Mouse (Mus musculus): Measurements from ENCODE around the gene Efna1. TPM values are rescaled to one million over a fixed set of nuclear protein-coding genes. Genes with fewer than 3 reads are reported as not detected.
A peak's percentile ranks its signal among the peaks of the same experiment; 100 is the strongest.

The Efna1 gene
- total and polyA plus RNA-seq, 3 experiments, result not detected

DNA sequence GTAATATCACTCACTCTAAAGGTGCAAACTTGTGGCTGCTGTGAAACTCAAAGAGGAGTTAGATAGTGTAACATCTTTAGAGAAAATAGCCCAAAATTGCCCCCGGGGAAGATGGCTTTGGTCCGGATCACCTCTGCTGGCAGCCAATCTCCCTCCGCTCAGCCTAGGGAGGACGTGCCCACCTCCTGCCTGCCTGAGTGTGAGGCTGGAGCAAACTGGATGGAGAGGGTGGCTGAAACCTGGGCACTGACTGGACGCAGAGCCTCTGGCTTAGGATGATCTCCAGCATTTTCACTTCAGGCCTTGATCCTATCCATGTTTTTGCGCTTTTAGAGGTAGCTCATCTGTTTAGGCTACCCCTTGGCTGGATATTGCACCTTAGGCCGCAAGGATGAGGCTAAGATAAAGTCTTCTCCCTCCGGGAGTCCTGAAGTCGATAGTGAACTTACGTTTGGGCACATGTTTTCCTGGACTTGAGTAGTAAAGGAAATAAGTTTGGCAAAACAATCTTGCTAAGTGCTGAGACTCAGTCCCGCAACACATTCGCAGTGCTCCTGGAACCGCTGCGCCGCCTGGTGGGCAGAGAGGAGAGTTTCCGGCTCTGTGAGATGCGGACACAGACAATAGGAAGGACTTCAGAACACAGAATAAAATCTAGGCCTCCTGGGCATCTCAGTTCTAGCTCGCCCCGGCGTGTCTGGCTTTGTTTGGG lies 793 bp upstream of the Efna1 start:
- TF ChIP-seq HCFC1 (IDR thresholded peaks at IDR 0.05; ENCODE audit: low read depth, low read length) (0 out of 2 replicates have a peak, but pooled peaks have one; percentile 52), ZNF384 (IDR thresholded peaks at IDR 0.05; ENCODE audit: low read depth, low read length) (peak; percentile 28; the same call in 1 of the 2 replicates), RAD21 (IDR thresholded peaks at IDR 0.05; ENCODE audit: low read depth, low read length) (peak; percentile 92), MAZ (IDR thresholded peaks at IDR 0.05; ENCODE audit: low read depth, low read length) (peak; percentile 71; the same call in 1 of the 2 replicates), GABPA (IDR thresholded peaks at IDR 0.05; ENCODE audit: low read depth, low read length) (no peak; the same call in 1 of the 2 replicates), CTCF (IDR thresholded peaks at IDR 0.05 in 2 of 3, conservative IDR thresholded peaks at IDR 0.05 in 1 of 3; ENCODE audit: control insufficient read depth in 1 of 3, insufficient read depth in 1 of 3, low read depth in 2 of 3, low read length in 3 of 3, poor library complexity in 1 of 3, severe bottlenecking in 1 of 3) (peak; percentile 99), ELF1 (IDR thresholded peaks at IDR 0.05; ENCODE audit: low read depth, low read length) (peak; percentile 67), SIN3A (IDR thresholded peaks at IDR 0.05; ENCODE audit: low read length) (peak; percentile 68), TAL1 (IDR thresholded peaks at IDR 0.05; ENCODE audit: low read length) (no peak), USF1 (IDR thresholded peaks at IDR 0.05; ENCODE audit: low read depth, low read length) (0 out of 2 replicates have a peak, but pooled peaks have one; percentile 11), MXI1 (IDR thresholded peaks at IDR 0.05; ENCODE audit: low read depth, low read length) (peak; percentile 63), POLR2A (IDR thresholded peaks at IDR 0.05; ENCODE audit: control insufficient read depth in 1 of 2, insufficient read depth in 1 of 2, low read depth in 1 of 2, low read length in 2 of 2, poor library complexity in 1 of 2) (no peak), MEF2A (IDR thresholded peaks at IDR 0.05; ENCODE audit: extremely low read depth, insufficient replicate concordance, low read depth, low read length, poor library complexity, severe bottlenecking) (no peak), JUND (IDR thresholded peaks at IDR 0.05; ENCODE audit: low read depth, low read length) (0 out of 2 replicates have a peak, but pooled peaks have one; percentile 58), SMC3 (IDR thresholded peaks at IDR 0.05; ENCODE audit: low read depth, low read length) (peak; percentile 99), ZC3H11A (IDR thresholded peaks at IDR 0.05; ENCODE audit: low read depth, low read length) (peak; percentile 91), BHLHE40 (IDR thresholded peaks at IDR 0.05; ENCODE audit: borderline replicate concordance, low read depth, low read length) (peak; percentile 45; the same call in 1 of the 2 replicates), TBP (IDR thresholded peaks at IDR 0.05; ENCODE audit: low read depth, low read length) (no peak), MYC (IDR thresholded peaks at IDR 0.05; ENCODE audit: low read depth, low read length) (0 out of 2 replicates have a peak, but pooled peaks have one; percentile 40)
- no peak overlapping the region for H3K9ac ChIP-seq (ENCODE audit: control insufficient read depth, low read depth, low read length, poor library complexity, severe bottlenecking)
- H3K4me3 ChIP-seq (ENCODE audit: control insufficient read depth in 1 of 2, insufficient read depth in 1 of 2, low read depth in 2 of 2, low read length in 2 of 2), result no peak overlapping the region
- DNase-seq (ENCODE audit: low read depth, low spot score), result peak; percentile 87
- no peaks in the 10 kb centered on the region for H3K79me2 ChIP-seq (ENCODE audit: control insufficient read depth, insufficient read depth, low read length, poor library complexity)
- H3K36me3 ChIP-seq (ENCODE audit: control insufficient read depth in 1 of 2, insufficient read depth in 2 of 2, low read length in 2 of 2), result no peaks in the 10 kb centered on the region
- H3K27ac ChIP-seq (ENCODE audit: control insufficient read depth, low read depth, low read length), result no peak overlapping the region
- H3K9me3 ChIP-seq (replicated peaks; ENCODE audit: insufficient read depth, low read length), result no peaks in the 10 kb centered on the region
- H3K4me1 ChIP-seq (ENCODE audit: control insufficient read depth in 1 of 2, insufficient read depth in 2 of 2, low read length in 2 of 2), result 0 out of 4 replicates have a peak, but pooled peaks cover 0 to 6% of the 10 kb centered on the region in 2 experiments
- peaks cover 31 to 39% of the 10 kb centered on the region in 2 experiments for H3K27me3 ChIP-seq (ENCODE audit: control insufficient read depth in 1 of 2, insufficient read depth in 2 of 2, low read length in 2 of 2)

All from MEL (cell line).